13 mouse cellular contexts compared by ENCODE assay signal in the genomic region with DNA sequence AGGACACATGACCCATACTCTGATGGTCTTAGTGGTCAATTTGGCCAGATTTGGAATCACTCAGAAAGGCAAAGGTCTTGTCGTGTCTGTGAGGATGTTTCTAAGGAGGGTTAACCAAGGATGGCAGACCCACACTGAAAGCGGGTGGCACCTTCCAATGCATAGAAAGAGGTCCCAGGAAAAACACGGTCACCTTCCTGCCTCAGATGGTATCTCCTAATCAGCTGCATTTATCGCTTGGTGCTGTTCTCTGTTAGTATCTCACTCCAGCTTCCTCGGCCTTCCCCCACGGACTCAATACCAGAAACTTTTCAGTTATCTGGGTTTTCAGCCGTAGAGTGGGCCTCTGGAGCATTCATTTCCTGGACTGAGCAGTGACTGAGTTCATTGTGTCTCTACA. TPM values are rescaled to one million over a fixed set of nuclear protein-coding genes. Genes with fewer than 3 reads are reported as not detected.
"Had no signal": no experiment of that assay in that cellular context is flagged by ENCODE, and none has a peak within 500 bp of the region (broad histone marks: within the 10 kb centered on the region; RNA-seq: fewer than 3 reads in every experiment).

No protein-coding gene starts in this region.

- H3K27ac ChIP-seq: layer of hippocampus, adult 2 months; limb, embryonic 13.5 days; macrophage; midbrain, embryonic 15.5 days; neural tube, embryonic 12.5 days; stomach, postnatal 0 days had no signal

- DNase-seq: kidney, postnatal 10 days; kidney, postnatal 4 days; lung, postnatal 14 days had no signal

- H3K9ac ChIP-seq: limb, embryonic 13.5 days; lung, embryonic 15.5 days; midbrain, embryonic 15.5 days; neural tube, embryonic 12.5 days had no signal

- H3K4me2 ChIP-seq: limb, embryonic 13.5 days; lung, embryonic 15.5 days; midbrain, embryonic 11.5 days; midbrain, embryonic 15.5 days; neural tube, embryonic 12.5 days had no signal

- ATAC-seq: midbrain, embryonic 15.5 days had no signal

- H3K27me3 ChIP-seq: limb, embryonic 13.5 days; lung, embryonic 15.5 days; midbrain, embryonic 15.5 days; neural tube, embryonic 12.5 days had no signal

- H3K36me3 ChIP-seq: limb, embryonic 13.5 days; lung, embryonic 15.5 days; midbrain, embryonic 15.5 days; neural tube, embryonic 12.5 days had no signal

- H3K9me3 ChIP-seq: limb, embryonic 13.5 days; lung, embryonic 15.5 days; megakaryocyte, embryonic 14.5 days; midbrain, embryonic 15.5 days; neural tube, embryonic 12.5 days had no signal

- H3K4me3 ChIP-seq: layer of hippocampus, adult 2 months; limb, embryonic 13.5 days; lung, embryonic 15.5 days; megakaryocyte, embryonic 14.5 days; midbrain, embryonic 15.5 days; neural tube, embryonic 12.5 days had no signal

RNA-seq across cellular contexts. Expression of gene Ddc, which starts 58.1 kb away (rescaled TPM):
- total RNA-seq: monocyte, adult 5-6 weeks had no signal
- polyA plus RNA-seq: macrophage had no signal
